Mouse (Mus musculus) limb, embryonic 14.5 days (tissue): Measurements from ENCODE around the gene Arhgef6. TPM values are rescaled to one million over a fixed set of nuclear protein-coding genes. Genes with fewer than 3 reads are reported as not detected.

Experiments
- ATAC-seq: fragments of 200-750 bp; cut with Nextera tagmentation; 2 replicates; pipeline ENCODE4 v1.8.0; 2017; ENCODE audit warnings: low read depth, moderate number of reproducible peaks, moderate TSS enrichment; ENCODE audit not compliant: low FRiP score
- DNase-seq: peaks from one replicate; pipeline ENCODE4 v3.0.0-alpha.2; 2015; ENCODE audit warnings: low spot score
- H3K27ac ChIP-seq: fragments of 300-500 bp; sonication (generic); replicated peaks from 2 replicates; pipeline ENCODE4 v1.5.1; 2014; ENCODE audit warnings: low read depth, mild to moderate bottlenecking, low read length, moderate library complexity, mixed read lengths
- H3K27me3 ChIP-seq: fragments of 300-500 bp; sonication (generic); 2 replicates; pipeline ENCODE4 v1.6.1; 2014; ENCODE audit warnings: low read length, mixed read lengths; ENCODE audit not compliant: control insufficient read depth, insufficient read depth
- H3K36me3 ChIP-seq: fragments of 300-500 bp; sonication (generic); 2 replicates; pipeline ENCODE4 v1.6.1; 2014; ENCODE audit warnings: mild to moderate bottlenecking, low read length, moderate library complexity, mixed read lengths; ENCODE audit not compliant: control insufficient read depth, insufficient read depth
- H3K4me1 ChIP-seq: fragments of 300-500 bp; sonication (generic); 2 replicates; pipeline ENCODE4 v1.6.1; 2014; ENCODE audit warnings: antibody characterized with exemption, low read length, mixed read lengths; ENCODE audit not compliant: control insufficient read depth, insufficient read depth
- H3K4me2 ChIP-seq: fragments of 300-500 bp; sonication (generic); replicated peaks from 2 replicates; pipeline ENCODE4 v1.6.1; 2014; ENCODE audit warnings: low read depth, mild to moderate bottlenecking, low read length, moderate library complexity; ENCODE audit not compliant: severe bottlenecking
- H3K4me3 ChIP-seq: fragments of 300-500 bp; sonication (generic); replicated peaks from 2 replicates; pipeline ENCODE4 v1.5.1; 2014; ENCODE audit warnings: low read length
- H3K9ac ChIP-seq: fragments of 300-500 bp; sonication (generic); 2 replicates; pipeline ENCODE4 v1.6.1; 2014; ENCODE audit warnings: mild to moderate bottlenecking, low read depth, low read length, moderate library complexity; ENCODE audit not compliant: severe bottlenecking
- H3K9me3 ChIP-seq: fragments of 300-500 bp; sonication (generic); 2 replicates; pipeline ENCODE4 v1.6.1; 2016; ENCODE audit warnings: low read length; ENCODE audit not compliant: control insufficient read depth
- POLR2A ChIP-seq: fragments of 200-500 bp; IDR thresholded peaks from 2 replicates; pipeline ENCODE4 v1.8.0; 2012; ENCODE audit warnings: inconsistent platforms, mild to moderate bottlenecking, moderate library complexity, borderline replicate concordance; ENCODE audit not compliant: insufficient read depth, insufficient read length; ENCODE audit errors: extremely low read depth
- WGBS: fragments of 180-500 bp; shearing (Covaris S2); extraction: QIAGEN DNeasy Blood & Tissue Kit; methylation state at CpG from one replicate; pipeline ENCODE4 v1.1.7; 2014; 5-methylcytosine and 5-hydroxymethylcytosine counted together
- polyA plus RNA-seq, 2 experiments: library from polyadenylated mRNA; depleted of rRNA in 1 of 2; stranded (reverse) in 1 of 2; unstranded in 1 of 2; fragments of >200 nt; fragmentation: Nextera tagmentation in 1 of 2; extraction: Ambion mirVana in 1 of 2; gene quantifications; 2 replicates each; pipeline versions ENCODE4 v1.2.1 to v1.2.3; 2012 to 2014

Gene Arhgef6
- polyA plus RNA-seq, 2 experiments: 14.9 to 17.0 TPM

- no peak for ATAC-seq
- no peak overlapping the region for H3K4me2 ChIP-seq
- DNase-seq: no peak
- WGBS: 48% methylated on average over 8 of the region's 8 CpGs
- H3K9me3 ChIP-seq: no peaks in the 10 kb centered on the region
- H3K36me3 ChIP-seq: no peaks in the 10 kb centered on the region
- H3K4me3 ChIP-seq: no peak overlapping the region
- no peak overlapping the region for H3K27ac ChIP-seq
- TF ChIP-seq POLR2A: no peak
- no peak overlapping the region for H3K9ac ChIP-seq
- H3K4me1 ChIP-seq: no peaks in the 10 kb centered on the region
- no peaks in the 10 kb centered on the region for H3K27me3 ChIP-seq
Measured at GRCm38 (mm10) chrX:57303188-57303878, 35.2 kb downstream of the Arhgef6 start.

- no peak overlapping the region for H3K9ac ChIP-seq
- H3K36me3 ChIP-seq: no peaks in the 10 kb centered on the region
- no peaks in the 10 kb centered on the region for H3K9me3 ChIP-seq
- no peak overlapping the region for H3K4me3 ChIP-seq
- no peaks in the 10 kb centered on the region for H3K4me1 ChIP-seq
- H3K27me3 ChIP-seq: no peaks in the 10 kb centered on the region
- ATAC-seq (no peak), DNase-seq (no peak)
- no peak for TF ChIP-seq POLR2A
- no peak overlapping the region for H3K4me2 ChIP-seq
- no peak overlapping the region for H3K27ac ChIP-seq
- 71% methylated on average over 7 of the region's 7 CpGs for WGBS
Measured at GRCm38 (mm10) chrX:57298946-57299345, 39.6 kb downstream of the Arhgef6 start.

- no peaks in the 10 kb centered on the region for H3K4me1 ChIP-seq
- DNase-seq (no peak), ATAC-seq (no peak)
- H3K9me3 ChIP-seq: no peaks in the 10 kb centered on the region
- no peak overlapping the region for H3K4me3 ChIP-seq
- no peaks in the 10 kb centered on the region for H3K36me3 ChIP-seq
- no peak for TF ChIP-seq POLR2A
- H3K4me2 ChIP-seq: no peak overlapping the region
- H3K27me3 ChIP-seq: no peaks in the 10 kb centered on the region
- no peak overlapping the region for H3K9ac ChIP-seq
- WGBS: 59% methylated on average over 3 of the region's 3 CpGs
- H3K27ac ChIP-seq: no peak overlapping the region
Measured at GRCm38 (mm10) chrX:57288458-57288857, 50.1 kb downstream of the Arhgef6 start.

GRCm38 (mm10) chrX:57286281-57286680 is 52.2 kb downstream of the Arhgef6 start:
- no peak for TF ChIP-seq POLR2A
- no peak for ATAC-seq
- no peak overlapping the region for H3K4me2 ChIP-seq
- no peak overlapping the region for H3K27ac ChIP-seq
- H3K36me3 ChIP-seq: no peaks in the 10 kb centered on the region
- no peak overlapping the region for H3K9ac ChIP-seq
- 66% methylated on average over 9 of the region's 9 CpGs for WGBS
- H3K4me1 ChIP-seq: no peaks in the 10 kb centered on the region
- H3K4me3 ChIP-seq: no peak overlapping the region
- H3K27me3 ChIP-seq: no peaks in the 10 kb centered on the region
- no peaks in the 10 kb centered on the region for H3K9me3 ChIP-seq
- DNase-seq: no peak

GRCm38 (mm10) chrX:57282184-57282583 is 56.3 kb downstream of the Arhgef6 start:
- TF ChIP-seq POLR2A: no peak
- Histone ChIP-seq H3K36me3 (no peaks in the 10 kb centered on the region), H3K9me3 (no peaks in the 10 kb centered on the region), H3K9ac (no peak overlapping the region), H3K4me1 (no peaks in the 10 kb centered on the region), H3K27ac (no peak overlapping the region), H3K4me3 (no peak overlapping the region), H3K27me3 (no peaks in the 10 kb centered on the region), H3K4me2 (no peak overlapping the region)
- ATAC-seq (no peak), DNase-seq (no peak)
- WGBS: 92% methylated on average over 3 of the region's 3 CpGs
